Mouse (Mus musculus) gastrocnemius, adult 2 months (tissue): Measurements from ENCODE around the gene AC109138.7. TPM values are rescaled to one million over a fixed set of nuclear protein-coding genes. Genes with fewer than 3 reads are reported as not detected.
A peak's percentile ranks its signal among the peaks of the same experiment; 100 is the strongest.

Experiments used
- DNase-seq: peaks from one replicate; pipeline ENCODE4 v3.0.0; 2022
- H3K27ac ChIP-seq: fragments of 200-600 bp; 2 replicates; pipeline ENCODE4 v1.8.1; 2022; ENCODE audit warnings: mild to moderate bottlenecking
- H3K4me3 ChIP-seq: fragments of 200-600 bp; 2 replicates; pipeline ENCODE4 v1.8.1; 2022; ENCODE audit warnings: mild to moderate bottlenecking, moderate library complexity
- CTCF ChIP-seq: fragments of 200-600 bp; IDR thresholded peaks from 2 replicates; pipeline ENCODE4 v1.8.1; 2022; ENCODE audit warnings: antibody characterized with exemption, mild to moderate bottlenecking, moderate library complexity
- intact Hi-C: fragments of 180-260 bp; cut with DNase I; formaldehyde crosslinking; loops from one replicate; pipeline ENCODE4 v1.15.1; 2025
- total RNA-seq, 2 experiments: library from RNA; stranded (reverse); gene quantifications; 2 replicates each; pipeline ENCODE4 v1.2.3; 2021

AC109138.7 gene
- total RNA-seq, 2 experiments from 2014 or later = not detected

GRCm38 (mm10) chr19:4183689-4184088 lies 30.5 kb upstream of the AC109138.7 start:
- no peak overlapping the region for H3K4me3 ChIP-seq
- no peak for TF ChIP-seq CTCF
- H3K27ac ChIP-seq = peak overlapping the region; percentile 28; the same call in 1 of the 2 replicates
- intact Hi-C loops = no loop called here
- no peak for DNase-seq

- DNase-seq = no peak
- Histone ChIP-seq H3K4me3 (no peak overlapping the region), H3K27ac (peak overlapping the region; percentile 28; the same call in 1 of the 2 replicates)
- intact Hi-C loops = no loop called here
- no peak for TF ChIP-seq CTCF
Observed at GRCm38 (mm10) chr19:4184976-4185975, 28.9 kb upstream of the AC109138.7 start.

GRCm38 (mm10) chr19:4187303-4187702 lies 26.9 kb upstream of the AC109138.7 start:
- no peak for TF ChIP-seq CTCF
- peak overlapping the region; percentile 81 for H3K27ac ChIP-seq
- H3K4me3 ChIP-seq = peak overlapping the region; percentile 45
- intact Hi-C loops = no loop called here
- DNase-seq = peak; percentile 69

- intact Hi-C loops = no loop called here
- TF ChIP-seq CTCF = no peak
- H3K4me3 ChIP-seq = no peak overlapping the region
- H3K27ac ChIP-seq = peak overlapping the region; percentile 81
- DNase-seq = no peak
Observed at GRCm38 (mm10) chr19:4189051-4189620, 25.0 kb upstream of the AC109138.7 start.

GRCm38 (mm10) chr19:4190831-4191334 lies 23.3 kb upstream of the AC109138.7 start, which contains the start of gene Tbc1d10c:
Gene Tbc1d10c, minus strand, starts transcription at chr19:4191284.
- no peak for TF ChIP-seq CTCF
- peak within 1 kb of the TSS; percentile 98 for H3K27ac ChIP-seq
- intact Hi-C loops = loop anchor here (1.0 to 5.0 kb wide), 2 partner anchors 21 to 64 kb away; partner anchors contain the start of gene Aip
- DNase-seq = no peak
- peak within 1 kb of the TSS; percentile 94 for H3K4me3 ChIP-seq

GRCm38 (mm10) chr19:4191528-4192250 lies 22.5 kb upstream of the AC109138.7 start, which contains the start of gene Ppp1ca:
Gene Ppp1ca, plus strand, starts transcription at chr19:4192065.
- TF ChIP-seq CTCF = peak; percentile 79
- DNase-seq = peak; percentile 99
- intact Hi-C loops = loop anchor here (1.0 to 5.0 kb wide), 2 partner anchors 21 to 64 kb away; partner anchors contain the start of gene Aip
- Histone ChIP-seq H3K27ac (peak within 1 kb of the TSS; percentile 98), H3K4me3 (peak within 1 kb of the TSS; percentile 94)

GRCm38 (mm10) chr19:4192251-4192985 lies 21.7 kb upstream of the AC109138.7 start:
- intact Hi-C loops = loop anchor here (5.0 kb wide), 1 partner anchor 65 kb away; the partner anchor contains the start of gene Aip
- TF ChIP-seq CTCF = no peak
- peak overlapping the region; percentile 94 for H3K4me3 ChIP-seq
- H3K27ac ChIP-seq = peak overlapping the region; percentile 98
- DNase-seq = no peak

GRCm38 (mm10) chr19:4193129-4193528 lies 21.0 kb upstream of the AC109138.7 start:
- no peak for DNase-seq
- Histone ChIP-seq H3K27ac (peak overlapping the region; percentile 98; the same call in 1 of the 2 replicates), H3K4me3 (peak overlapping the region; percentile 94)
- intact Hi-C loops = loop anchor here (5.0 kb wide), 1 partner anchor 66 kb away; the partner anchor contains the start of gene Aip
- TF ChIP-seq CTCF = no peak

- Histone ChIP-seq H3K27ac (no peak overlapping the region), H3K4me3 (no peak overlapping the region)
- intact Hi-C loops = loop anchor here (5.0 kb wide), 1 partner anchor 67 kb away; the partner anchor contains the start of gene Aip
- peak; percentile 10 for DNase-seq
- TF ChIP-seq CTCF = no peak
Observed at GRCm38 (mm10) chr19:4194021-4194724, 20.0 kb upstream of the AC109138.7 start.

- no peak overlapping the region for H3K27ac ChIP-seq
- intact Hi-C loops = loop anchor here (5.0 kb wide), 1 partner anchor 68 kb away; the partner anchor contains the start of gene Aip
- TF ChIP-seq CTCF = no peak
- H3K4me3 ChIP-seq = no peak overlapping the region
- DNase-seq = peak; percentile 41
Observed at GRCm38 (mm10) chr19:4194776-4195650, 19.1 kb upstream of the AC109138.7 start.
